Mouse (Mus musculus) G1E (cell line): Measurements from ENCODE around the gene Sorbs1.

Source experiments
- CTCF ChIP-seq: IDR thresholded peaks from 2 replicates; pipeline ENCODE4 v1.5.1; 2012; ENCODE audit warnings: low read depth, low read length, inconsistent platforms, mixed read lengths
- POLR2AphosphoS5 ChIP-seq: IDR thresholded peaks from 2 replicates; pipeline ENCODE4 v1.6.1; 2012; ENCODE audit warnings: low read depth, low read length, inconsistent platforms; ENCODE audit not compliant: insufficient replicate concordance

DNA sequence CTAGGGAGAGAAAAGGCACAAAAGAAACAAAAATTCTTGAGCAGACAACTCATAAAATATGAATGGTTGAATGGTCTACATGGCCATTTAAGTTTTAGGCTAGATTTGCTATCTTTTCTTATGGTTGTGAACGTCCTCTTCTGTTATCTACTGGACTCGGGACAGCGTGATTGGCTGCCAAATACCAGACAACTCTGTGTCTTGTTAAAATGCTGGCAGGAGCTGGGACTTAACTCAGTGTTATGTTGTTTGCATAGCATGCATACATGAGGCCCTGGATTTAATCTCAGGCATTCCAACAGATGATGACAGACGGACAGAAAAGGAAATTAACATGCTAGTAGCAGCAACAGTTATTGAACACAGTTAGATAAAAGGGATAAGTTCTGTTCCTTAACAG lies 72.6 kb downstream of the Sorbs1 start:
- TF ChIP-seq CTCF, result no peak
- TF ChIP-seq POLR2AphosphoS5, result no peak
